In genomic region chr3:104666950-104667349, GRCm38 (mm10) we compare ENCODE assay signal across 9 mouse cellular contexts. TPM values are rescaled to one million over a fixed set of nuclear protein-coding genes. Genes with fewer than 3 reads are reported as not detected.
A peak's percentile ranks its signal among the peaks of the same experiment; 100 is the strongest.
DNase-seq lines count a peak whose midpoint lies in the region; ATAC-seq and TF ChIP-seq lines count a peak whose summit lies in the region.
"Had no signal": no experiment of that assay in that cellular context is flagged by ENCODE, and none has a peak within 500 bp of the region (broad histone marks: within the 10 kb centered on the region; RNA-seq: fewer than 3 reads in every experiment).

No protein-coding gene starts in this region.

- no peaks in the 10 kb centered on the region for H3K36me3 ChIP-seq in lung, embryonic 14.5 days (ENCODE audit: insufficient read depth)
- no peaks in the 10 kb centered on the region for H3K36me3 ChIP-seq in hindbrain, embryonic 12.5 days
- H3K36me3 ChIP-seq in hindbrain, embryonic 13.5 days, result no peaks in the 10 kb centered on the region
- H3K36me3 ChIP-seq: midbrain, embryonic 12.5 days had no signal

- ATAC-seq in lung, embryonic 14.5 days (ENCODE audit: insufficient read depth), result no peak
- ATAC-seq in hindbrain, embryonic 12.5 days (ENCODE audit: low FRiP score), result no peak
- ATAC-seq in hindbrain, embryonic 13.5 days (ENCODE audit: low FRiP score), result no peak

- H3K4me2 ChIP-seq in lung, embryonic 14.5 days, result no peak overlapping the region
- H3K4me2 ChIP-seq in hindbrain, embryonic 12.5 days (replicated peaks), result no peak overlapping the region
- no peak overlapping the region for H3K4me2 ChIP-seq in hindbrain, embryonic 13.5 days
- H3K4me2 ChIP-seq: midbrain, embryonic 12.5 days had no signal

- no peaks in the 10 kb centered on the region for H3K9me3 ChIP-seq in lung, embryonic 14.5 days (ENCODE audit: low read depth, low read length)
- H3K9me3 ChIP-seq in hindbrain, embryonic 12.5 days (replicated peaks), result no peaks in the 10 kb centered on the region
- no peaks in the 10 kb centered on the region for H3K9me3 ChIP-seq in hindbrain, embryonic 13.5 days
- H3K9me3 ChIP-seq: midbrain, embryonic 12.5 days had no signal

- no peak for TF ChIP-seq POLR2A in brain, embryonic 14.5 days (IDR thresholded peaks at IDR 0.05; ENCODE audit: borderline replicate concordance, extremely low read depth, insufficient read depth, insufficient read length, poor library complexity, severe bottlenecking)

- peak; percentile 36 for DNase-seq in lung, embryonic 14.5 days
- DNase-seq in lung, postnatal 4 days, result no peak
- DNase-seq in brain, embryonic 14.5 days (ENCODE audit: low read depth), result peak; percentile 90
- peak; percentile 70 for DNase-seq in gastrocnemius, postnatal 25 days
- DNase-seq in left cerebral cortex, postnatal 4 days, result peak; percentile 56
- DNase-seq in embryo, embryonic 9.5 days (ENCODE audit: extremely low spot score), result no peak

- H3K27me3 ChIP-seq in lung, embryonic 14.5 days (ENCODE audit: insufficient read depth, low read length), result no peaks in the 10 kb centered on the region
- H3K27me3 ChIP-seq in hindbrain, embryonic 12.5 days, result no peaks in the 10 kb centered on the region
- no peaks in the 10 kb centered on the region for H3K27me3 ChIP-seq in hindbrain, embryonic 13.5 days
- H3K27me3 ChIP-seq: midbrain, embryonic 12.5 days had no signal

- intact Hi-C loops in left cerebral cortex, postnatal 4 days (cut with DNase I), result no loop called here

- WGBS in lung, embryonic 14.5 days, result 30% methylated on average over 4 of the region's 4 CpGs
- WGBS in hindbrain, embryonic 12.5 days, result 81% methylated on average over 4 of the region's 4 CpGs
- 83% methylated on average over 4 of the region's 4 CpGs for WGBS in hindbrain, embryonic 13.5 days

- H3K4me3 ChIP-seq in lung, embryonic 14.5 days (ENCODE audit: low read depth, low read length), result no peak overlapping the region
- H3K4me3 ChIP-seq in hindbrain, embryonic 12.5 days, result no peak overlapping the region
- H3K4me3 ChIP-seq in hindbrain, embryonic 13.5 days, result no peak overlapping the region
- H3K4me3 ChIP-seq: midbrain, embryonic 12.5 days had no signal

- no peak overlapping the region for H3K27ac ChIP-seq in lung, embryonic 14.5 days (ENCODE audit: low read depth)
- H3K27ac ChIP-seq in hindbrain, embryonic 12.5 days, result no peak overlapping the region
- H3K27ac ChIP-seq in hindbrain, embryonic 13.5 days, result no peak overlapping the region
- H3K27ac ChIP-seq: midbrain, embryonic 12.5 days had no signal

- no peaks in the 10 kb centered on the region; the same call in 1 of the 2 replicates for H3K4me1 ChIP-seq in lung, embryonic 14.5 days (ENCODE audit: insufficient read depth)
- H3K4me1 ChIP-seq in hindbrain, embryonic 12.5 days, result peaks cover 17% of the 10 kb centered on the region; the same call in 1 of the 2 replicates
- H3K4me1 ChIP-seq in hindbrain, embryonic 13.5 days (replicated peaks), result peaks cover 18% of the 10 kb centered on the region

- no peak for TF ChIP-seq CTCF in lung, embryonic 14.5 days (IDR thresholded peaks at IDR 0.05; ENCODE audit: low read depth)
- no peak for TF ChIP-seq CTCF in brain, embryonic 14.5 days (IDR thresholded peaks at IDR 0.05; ENCODE audit: borderline replicate concordance, extremely low read depth, insufficient read depth, insufficient read length)

- no peak overlapping the region for H3K9ac ChIP-seq in lung, embryonic 14.5 days
- no peak overlapping the region for H3K9ac ChIP-seq in hindbrain, embryonic 12.5 days
- H3K9ac ChIP-seq in hindbrain, embryonic 13.5 days, result no peak overlapping the region
- H3K9ac ChIP-seq: midbrain, embryonic 12.5 days had no signal

RNA-seq across cellular contexts. Expression of gene Slc16a1, which starts 28.5 kb away (rescaled TPM):
- polyA plus RNA-seq in lung, embryonic 14.5 days (2014; fragmentation: Nextera tagmentation; extraction: Ambion mirVana), result 31.0 and 33.4 TPM in 2 replicates
- polyA plus RNA-seq in brain, embryonic 14.5 days (2012; rRNA removed), result 6.7 and 7.3 TPM in 2 replicates
- total RNA-seq in gastrocnemius, postnatal 25 days (2021), result 10 to 100 TPM; 27.4 to 28.3 TPM
- total RNA-seq in left cerebral cortex, postnatal 4 days (2021), result 10 to 100 TPM; 45.4 to 48.5 TPM
- polyA plus RNA-seq in hindbrain, embryonic 12.5 days (2016; fragmentation: Nextera tagmentation; extraction: Ambion mirVana), result 21.4 and 22.0 TPM in 2 replicates
- 8.3 and 8.4 TPM in 2 replicates for polyA plus RNA-seq in hindbrain, embryonic 13.5 days (2015; fragmentation: Nextera tagmentation; extraction: Ambion mirVana)

Comparison
In these comparisons a context has a peak if more than half of its experiments do, and no peak if none do; other contexts are left out.
1. DNase-seq: peak in lung, embryonic 14.5 days (single experiment), brain, embryonic 14.5 days (single experiment), gastrocnemius, postnatal 25 days (single experiment) and left cerebral cortex, postnatal 4 days (single experiment); none in lung, postnatal 4 days (0 of 2) and embryo, embryonic 9.5 days (single experiment).